Mouse (Mus musculus): ENCODE data around the gene Megf8.

DNA sequence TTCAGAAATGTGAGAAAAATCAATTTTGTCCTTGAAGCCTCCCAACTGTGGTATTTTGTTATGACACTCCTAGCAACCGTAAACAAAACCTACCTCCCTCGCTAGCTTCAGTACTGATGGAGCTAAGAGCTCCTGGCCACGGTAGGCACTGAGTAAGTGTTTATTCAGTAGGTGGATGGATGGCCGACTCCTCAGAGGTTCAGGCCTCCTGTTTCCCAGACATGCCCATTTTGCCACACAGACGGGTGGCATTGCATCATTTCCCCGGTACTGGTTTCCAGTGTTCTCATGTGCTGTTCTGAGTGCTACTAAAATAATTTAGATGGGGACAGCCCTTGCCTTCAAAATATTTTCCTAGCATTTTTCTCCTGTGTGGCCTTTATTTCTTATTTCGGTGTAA lies 89.5 kb downstream of the Megf8 start:
- no peak for TF ChIP-seq CTCF (IDR thresholded peaks at IDR 0.05; ENCODE audit: borderline replicate concordance, insufficient read depth, low read length)
- TF ChIP-seq POLR2A (IDR thresholded peaks at IDR 0.05; ENCODE audit: low read depth, low read length), result no peak
